Mouse (Mus musculus) myocyte (in vitro differentiated cells): ENCODE measurements around the gene Wdr47. TPM values are rescaled to one million over a fixed set of nuclear protein-coding genes. Genes with fewer than 3 reads are reported as not detected.
"Not testable (repeated sequence)": the region's sequence is repeated elsewhere in the genome, so short reads cannot be mapped to it uniquely, and the experiment has no call there.

Experiments
- H3K27me3 ChIP-seq: one replicate; pipeline ENCODE4 v1.6.1; 2011; ENCODE audit not compliant: control insufficient read depth, insufficient read depth, insufficient read length
- H3K36me3 ChIP-seq: one replicate; pipeline ENCODE4 v1.6.1; 2011; ENCODE audit not compliant: control insufficient read depth, insufficient read depth
- H3K4me2 ChIP-seq: one replicate; pipeline ENCODE4 v1.6.1; 2011; ENCODE audit warnings: low read depth, control low read depth
- H3K4me3 ChIP-seq: one replicate; pipeline ENCODE4 v1.5.1; 2011; ENCODE audit warnings: mild to moderate bottlenecking, control low read depth, moderate library complexity
- H3K79me2 ChIP-seq: one replicate; pipeline ENCODE4 v1.6.1; 2011; ENCODE audit not compliant: control insufficient read depth, insufficient read depth
- H3ac ChIP-seq: one replicate; pipeline ENCODE4 v1.6.1; 2011; ENCODE audit not compliant: control insufficient read depth, insufficient read length
- CEBPB ChIP-seq: IDR thresholded peaks from 2 replicates; pipeline ENCODE4 v1.6.1; 2011; ENCODE audit warnings: mild to moderate bottlenecking, moderate library complexity; ENCODE audit not compliant: poor library complexity, insufficient read depth, severe bottlenecking
- E2F4 ChIP-seq: IDR thresholded peaks from one replicate; pipeline ENCODE4 v1.6.1; 2011; ENCODE audit warnings: mild to moderate bottlenecking, control low read depth, moderate library complexity; ENCODE audit not compliant: insufficient read depth
- MAX ChIP-seq: IDR thresholded peaks from one replicate; pipeline ENCODE4 v1.6.1; 2011; ENCODE audit warnings: low read depth, mild to moderate bottlenecking, control low read depth
- MYOD1 ChIP-seq, 3 experiments: IDR thresholded peaks; one replicate each; pipeline ENCODE4 v1.6.1; 2011; ENCODE audit warnings: control low read depth in 2 of 3, low read depth in 2 of 3, mild to moderate bottlenecking in 2 of 3, moderate library complexity in 1 of 3; ENCODE audit not compliant: insufficient read length in 2 of 3, control insufficient read depth in 1 of 3
- MYOG ChIP-seq, 3 experiments: IDR thresholded peaks; one replicate each; pipeline ENCODE4 v1.6.1; 2011; ENCODE audit warnings: control low read depth in 2 of 3, low read depth in 2 of 3, mild to moderate bottlenecking in 2 of 3; ENCODE audit not compliant: insufficient read length in 2 of 3, control insufficient read depth in 1 of 3, insufficient read depth in 1 of 3
- POLR2A ChIP-seq: IDR thresholded peaks from one replicate; pipeline ENCODE4 v1.6.1; 2011; ENCODE audit warnings: low read depth, mild to moderate bottlenecking, control low read depth, moderate library complexity; ENCODE audit not compliant: insufficient read length
- POLR2AphosphoS2 ChIP-seq: IDR thresholded peaks from one replicate; pipeline ENCODE4 v1.6.1; 2011; ENCODE audit warnings: low read depth, control low read depth; ENCODE audit not compliant: insufficient read length
- REST ChIP-seq: IDR thresholded peaks from one replicate; pipeline ENCODE4 v1.6.1; 2011; ENCODE audit warnings: mild to moderate bottlenecking, control low read depth, moderate library complexity; ENCODE audit not compliant: insufficient read depth, insufficient read length
- SRF ChIP-seq: IDR thresholded peaks from one replicate; pipeline ENCODE4 v1.6.1; 2011; ENCODE audit warnings: low read depth; ENCODE audit not compliant: control insufficient read depth, insufficient read length
- TCF12 ChIP-seq: IDR thresholded peaks from one replicate; pipeline ENCODE4 v1.6.1; 2011; ENCODE audit warnings: mild to moderate bottlenecking, control low read depth; ENCODE audit not compliant: poor library complexity, insufficient read depth, severe bottlenecking
- TCF3 ChIP-seq: IDR thresholded peaks from one replicate; pipeline ENCODE4 v1.6.1; 2011; ENCODE audit warnings: low read depth, control low read depth; ENCODE audit not compliant: insufficient read length
- USF1 ChIP-seq: IDR thresholded peaks from one replicate; pipeline ENCODE4 v1.6.1; 2011; ENCODE audit warnings: low read depth, mild to moderate bottlenecking, control low read depth, moderate library complexity
- polyA plus RNA-seq: library from polyadenylated mRNA; unstranded; fragments of >200 nt; fragmentation: generic; extraction: Trizol; gene quantifications from one replicate; pipeline ENCODE4 v1.2.1, GENCODE M21; 2012; ENCODE audit warnings: missing spikeins

The Wdr47 gene
- polyA plus RNA-seq, 1 experiment, result 5.2 TPM

GRCm38 (mm10) chr3:108676616-108677015 is 85.5 kb downstream of the Wdr47 start:
- Histone ChIP-seq H3K27me3 (no peaks in the 10 kb centered on the region), H3K79me2 (no peaks in the 10 kb centered on the region), H3K36me3 (peaks cover 65% of the 10 kb centered on the region), H3K4me3 (no peak overlapping the region), H3ac (no peak overlapping the region), H3K4me2 (no peak overlapping the region)
- TF ChIP-seq CEBPB (no peak), USF1 (no peak), TCF12 (no peak), MAX (no peak), POLR2AphosphoS2 (no peak), MYOD1 (IDR thresholded peaks at IDR 0.05; ENCODE audit: control insufficient read depth in 1 of 3, insufficient read length in 2 of 3, low read depth in 2 of 3) (no peak), POLR2A (no peak), TCF3 (no peak), SRF (no peak), MYOG (IDR thresholded peaks at IDR 0.05; ENCODE audit: control insufficient read depth in 1 of 3, insufficient read depth in 1 of 3, insufficient read length in 2 of 3, low read depth in 2 of 3) (no peak), REST (no peak), E2F4 (no peak)

GRCm38 (mm10) chr3:108681004-108681403 is 89.9 kb downstream of the Wdr47 start:
- H3K79me2 ChIP-seq, result no peaks in the 10 kb centered on the region
- no peak for TF ChIP-seq E2F4
- no peak for TF ChIP-seq TCF12
- no peak for TF ChIP-seq MAX
- TF ChIP-seq MYOD1 (IDR thresholded peaks at IDR 0.05; ENCODE audit: control insufficient read depth in 1 of 3, insufficient read length in 2 of 3, low read depth in 2 of 3), result no peak
- no peak for TF ChIP-seq MYOG (IDR thresholded peaks at IDR 0.05; ENCODE audit: control insufficient read depth in 1 of 3, insufficient read depth in 1 of 3, insufficient read length in 2 of 3, low read depth in 2 of 3)
- TF ChIP-seq USF1, result no peak
- TF ChIP-seq POLR2A, result no peak
- no peak for TF ChIP-seq SRF
- TF ChIP-seq POLR2AphosphoS2, result no peak
- TF ChIP-seq CEBPB, result no peak
- TF ChIP-seq TCF3, result no peak
- no peak for TF ChIP-seq REST

GRCm38 (mm10) chr3:108683597-108683996 is 92.5 kb downstream of the Wdr47 start:
- H3K4me3 ChIP-seq, result not testable (repeated sequence)

More at GRCm38 (mm10) chr3:108681004-108681403, 89.9 kb downstream of the Wdr47 start:
- Histone ChIP-seq H3K36me3 (peaks cover 55% of the 10 kb centered on the region), H3K27me3 (no peaks in the 10 kb centered on the region), H3K4me2 (no peak overlapping the region), H3ac (no peak overlapping the region), H3K4me3 (no peak overlapping the region)

GRCm38 (mm10) chr3:108685701-108686100 is 94.6 kb downstream of the Wdr47 start:
- TF ChIP-seq TCF3 (no peak), SRF (no peak), POLR2AphosphoS2 (no peak), POLR2A (no peak), CEBPB (no peak), MYOG (IDR thresholded peaks at IDR 0.05; ENCODE audit: control insufficient read depth in 1 of 3, insufficient read depth in 1 of 3, insufficient read length in 2 of 3, low read depth in 2 of 3) (no peak), E2F4 (no peak), REST (no peak), TCF12 (no peak), MAX (no peak), MYOD1 (IDR thresholded peaks at IDR 0.05; ENCODE audit: control insufficient read depth in 1 of 3, insufficient read length in 2 of 3, low read depth in 2 of 3) (no peak), USF1 (no peak)
- H3K79me2 ChIP-seq, result no peaks in the 10 kb centered on the region
- H3K4me2 ChIP-seq, result no peak overlapping the region
- no peak overlapping the region for H3K4me3 ChIP-seq
- no peaks in the 10 kb centered on the region for H3K27me3 ChIP-seq
- H3K36me3 ChIP-seq, result peaks cover 31% of the 10 kb centered on the region
- H3ac ChIP-seq, result no peak overlapping the region

More at GRCm38 (mm10) chr3:108683597-108683996, 92.5 kb downstream of the Wdr47 start:
- H3ac ChIP-seq, H3K79me2 ChIP-seq, H3K27me3 ChIP-seq, H3K4me2 ChIP-seq: not testable (repeated sequence)
- H3K36me3 ChIP-seq, result peaks cover 45% of the 10 kb centered on the region

GRCm38 (mm10) chr3:108689015-108689441 is 97.9 kb downstream of the Wdr47 start:
- Histone ChIP-seq H3K4me2 (no peak overlapping the region), H3K27me3 (no peaks in the 10 kb centered on the region), H3ac (no peak overlapping the region), H3K36me3 (peaks cover 24% of the 10 kb centered on the region), H3K4me3 (no peak overlapping the region), H3K79me2 (no peaks in the 10 kb centered on the region)
- TF ChIP-seq TCF12, result no peak
- no peak for TF ChIP-seq E2F4
- no peak for TF ChIP-seq TCF3
